16 mouse cellular contexts compared by ENCODE assay signal in the genomic region with DNA sequence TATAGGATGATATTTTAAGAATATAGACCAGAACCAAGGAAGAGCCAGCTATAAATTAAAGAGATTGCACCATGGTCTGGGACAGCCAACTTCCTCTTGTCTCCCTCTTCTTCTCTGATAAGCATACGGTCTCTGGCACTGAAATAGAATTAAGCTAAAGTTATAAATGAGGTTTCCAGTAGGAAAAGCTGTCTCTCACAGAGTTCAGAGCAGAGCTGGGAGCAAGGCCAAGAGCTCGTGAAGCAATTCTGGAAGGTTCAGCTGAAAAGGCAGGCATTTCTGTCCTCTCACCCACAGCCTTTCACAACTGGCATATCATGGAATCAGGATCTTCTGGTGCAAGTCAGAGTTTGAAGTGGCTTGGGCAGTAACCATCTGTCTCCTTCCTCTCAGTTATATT.
DNase-seq lines count a peak whose midpoint lies in the region.
"Had no signal": no experiment of that assay in that cellular context is flagged by ENCODE, and none has a peak within 500 bp of the region (broad histone marks: within the 10 kb centered on the region; RNA-seq: fewer than 3 reads in every experiment).

No protein-coding gene starts in this region.

- peak; percentile 46 for DNase-seq in adrenal gland, postnatal 10 days
- no peak for DNase-seq in adrenal gland, postnatal 4 days (ENCODE audit: low spot score in 2 of 2)
- DNase-seq in layer of hippocampus, postnatal 36 days, result peak; percentile 1 to 2
- no peak for DNase-seq in layer of hippocampus, postnatal 10 days (ENCODE audit: low spot score in 2 of 2)
- DNase-seq in right cerebral cortex, adult 18-20 months, result peak; percentile 1
- no peak for DNase-seq in right cerebral cortex, adult 2 months (ENCODE audit: low spot score in 2 of 2)
- peak; percentile 4 to 56 for DNase-seq in lung, postnatal 4 days
- DNase-seq in urinary bladder, adult 18-20 months (ENCODE audit: low spot score in 2 of 2), result no peak
- DNase-seq: cerebellum, adult 11-12 months; cerebellum, postnatal 14 days; gastrocnemius, postnatal 10 days; heart, adult 11 months; kidney, postnatal 4 days; liver; midbrain, embryonic 14.5 days; thymus, adult 2 months had no signal

Comparison
In these comparisons a context has a peak if more than half of its experiments do, and no peak if none do; other contexts are left out.
1. DNase-seq: peak in adrenal gland, postnatal 10 days (single experiment), layer of hippocampus, postnatal 36 days (2 of 2), right cerebral cortex, adult 18-20 months (single experiment) and lung, postnatal 4 days (2 of 2); none in adrenal gland, postnatal 4 days (0 of 2), layer of hippocampus, postnatal 10 days (0 of 2), right cerebral cortex, adult 2 months (0 of 2) and urinary bladder, adult 18-20 months (0 of 2).